Mouse (Mus musculus): Measurements from ENCODE around the gene Cyb5d2.
"Not testable (repeated sequence)": the region's sequence is repeated elsewhere in the genome, so short reads cannot be mapped to it uniquely, and the experiment has no call there.

The Cyb5d2 gene

DNA sequence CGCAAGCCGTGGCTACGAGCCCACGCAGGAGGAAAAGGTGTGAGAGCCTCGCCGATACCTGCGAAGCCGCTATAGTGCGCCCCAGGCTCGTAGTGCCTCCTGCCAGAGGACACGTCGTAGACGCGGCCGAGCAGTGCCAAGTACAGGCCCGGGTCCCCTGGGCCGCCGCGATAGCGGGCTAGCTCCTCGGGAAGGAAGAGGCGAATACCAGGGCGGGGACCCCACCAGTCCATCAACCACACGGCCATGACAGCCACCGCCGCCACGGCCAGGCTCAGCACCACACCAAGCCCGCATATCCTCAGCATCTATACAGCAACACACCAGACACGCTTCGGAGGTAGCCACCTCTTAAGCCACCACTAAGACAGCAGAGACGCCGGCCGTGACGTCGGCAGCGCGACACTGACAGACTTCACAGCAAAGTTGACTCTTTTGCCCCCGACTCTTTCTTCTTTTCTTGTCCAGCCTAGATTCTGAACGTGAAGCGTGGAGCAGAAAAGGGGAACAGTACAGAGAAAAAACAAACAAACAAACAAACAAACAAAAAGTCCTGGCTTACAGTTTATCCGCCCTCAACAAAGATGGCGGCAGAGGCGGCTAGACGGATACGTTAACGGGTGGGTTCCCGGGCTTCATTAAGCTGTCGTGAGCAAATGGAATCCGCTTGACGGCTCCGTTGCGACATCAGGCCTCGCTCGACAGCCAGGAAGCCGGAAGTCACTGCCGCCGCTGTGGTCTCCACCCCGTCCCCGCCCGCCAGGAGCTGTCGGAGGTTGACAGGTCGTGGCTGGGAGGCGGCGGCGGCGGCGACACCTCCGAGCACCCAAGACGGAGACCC, at the start of gene Cyb5d2, which contains the start of gene Zzef1:
Gene Cyb5d2, minus strand, starts transcription at position 688 of the 841 bp plus-strand sequence.
Gene Zzef1, plus strand, starts transcription at position 772 of the 841 bp plus-strand sequence.
- peak; percentile 93 for DNase-seq

DNA sequence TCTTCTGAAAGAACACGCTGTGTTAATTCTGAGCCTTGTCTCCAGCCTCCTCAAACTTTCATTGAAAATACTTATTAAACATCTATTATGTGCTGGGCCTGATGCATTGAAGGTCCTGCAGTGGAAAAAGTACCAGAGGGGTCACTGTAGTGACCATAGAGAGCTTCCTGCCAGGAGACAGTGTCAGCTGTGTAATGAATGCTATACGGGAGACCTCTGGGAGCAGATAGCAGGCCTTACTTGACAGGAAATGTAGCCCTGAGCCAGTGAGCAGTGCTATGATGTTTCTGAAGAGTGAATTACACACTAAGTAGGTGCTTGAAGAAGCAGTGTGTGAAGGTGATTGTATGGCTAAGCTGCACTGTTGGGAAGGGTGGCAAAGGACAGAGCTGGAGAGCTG, 49.6 kb upstream of the Cyb5d2 start:
- no peak for DNase-seq

DNA sequence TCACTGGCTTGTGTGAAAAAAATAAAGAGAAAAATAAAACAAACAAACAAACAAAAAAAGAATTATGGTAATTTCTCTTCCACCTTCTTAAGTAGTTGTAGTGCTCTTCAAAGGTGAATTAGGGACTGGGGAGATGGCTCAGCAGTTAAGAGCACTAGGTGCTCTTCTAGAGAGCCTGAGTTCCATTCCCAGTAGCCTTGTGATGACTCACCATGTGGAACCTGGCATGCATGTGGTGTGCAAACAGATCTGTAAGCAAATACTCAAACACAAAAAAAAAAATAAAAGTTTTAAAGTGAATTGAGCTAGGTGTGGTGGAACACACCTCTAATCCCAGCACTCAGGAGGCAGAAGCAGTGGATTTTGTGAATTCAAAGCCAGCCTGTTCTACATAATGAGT, 47.6 kb upstream of the Cyb5d2 start:
- DNase-seq = no peak

DNA sequence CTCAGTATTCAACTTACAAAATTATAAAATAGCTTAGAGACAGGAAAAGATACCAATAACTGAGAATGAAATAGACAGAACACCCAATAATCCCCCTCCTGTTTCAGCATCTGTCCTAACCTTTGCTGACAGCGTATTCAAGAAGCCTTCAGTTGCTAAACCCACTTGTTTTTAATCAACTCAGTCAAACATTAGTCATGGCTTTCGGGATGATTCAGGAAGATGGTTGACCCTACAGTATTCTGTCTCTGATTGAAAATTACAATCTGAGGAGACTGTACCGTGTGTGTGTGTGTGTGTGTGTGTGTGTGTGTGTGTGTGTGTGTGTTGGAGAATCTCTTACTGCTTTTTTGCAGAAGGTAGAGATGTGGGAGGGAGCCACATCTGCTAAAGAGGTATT, 46.8 kb upstream of the Cyb5d2 start:
- no peak for DNase-seq

DNA sequence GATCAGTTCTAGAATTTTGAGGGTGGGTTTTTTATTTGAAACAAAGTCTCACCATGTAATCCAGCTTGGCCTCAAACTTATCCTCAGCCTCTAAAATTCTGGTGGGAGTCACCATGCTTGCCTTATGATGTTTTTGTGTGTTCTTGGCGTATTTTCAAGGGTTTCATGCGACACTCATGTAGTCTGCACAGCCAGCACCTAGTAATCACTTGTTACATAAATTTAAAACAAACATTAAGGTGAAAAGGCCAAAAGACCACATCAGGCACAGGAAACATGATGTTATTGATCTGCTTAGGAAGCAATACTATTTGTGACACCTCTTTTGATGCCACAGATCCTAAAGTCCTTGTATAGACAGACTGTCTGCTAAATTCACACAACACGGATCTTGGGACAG, 33.9 kb upstream of the Cyb5d2 start:
- DNase-seq = no peak

DNA sequence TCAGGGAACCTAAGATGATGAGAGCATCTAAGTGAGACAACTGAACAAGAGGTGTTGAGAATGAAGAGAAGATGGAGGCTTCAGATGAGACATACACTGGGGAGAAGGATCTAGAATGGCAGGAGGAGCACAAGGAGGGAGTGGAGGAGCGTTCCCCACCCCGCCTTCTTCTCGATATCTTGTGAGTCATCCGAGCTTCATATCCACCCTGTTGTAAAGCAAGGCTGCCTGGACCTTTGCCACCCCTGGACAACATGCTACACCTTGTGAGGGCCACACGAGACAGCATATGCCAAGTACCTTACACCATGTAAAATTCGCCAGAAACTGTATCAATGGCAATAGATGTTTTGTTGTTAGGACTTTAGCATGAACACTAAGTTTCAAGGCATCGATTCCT, 25.1 kb upstream of the Cyb5d2 start:
- no peak for DNase-seq

DNA sequence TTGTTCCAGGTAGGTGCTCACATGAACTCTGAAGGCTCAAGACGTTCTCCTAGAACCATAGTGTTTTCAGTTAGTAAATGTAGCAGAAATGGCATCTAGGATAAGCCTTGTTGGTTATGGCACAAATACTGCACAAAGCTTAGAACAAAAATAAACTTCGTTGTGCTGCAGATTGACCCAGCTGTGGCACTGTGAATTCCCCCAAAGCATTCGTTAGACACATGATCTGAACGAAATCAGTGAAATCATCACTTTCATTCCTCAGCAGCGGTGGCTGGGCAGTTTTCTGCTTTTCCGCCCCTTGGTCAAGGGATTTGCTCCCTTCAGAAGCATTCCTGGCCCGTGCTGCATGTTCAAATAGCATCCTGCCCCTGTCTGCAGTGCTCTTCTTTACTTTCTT, 22.1 kb upstream of the Cyb5d2 start:
- DNase-seq = no peak

DNA sequence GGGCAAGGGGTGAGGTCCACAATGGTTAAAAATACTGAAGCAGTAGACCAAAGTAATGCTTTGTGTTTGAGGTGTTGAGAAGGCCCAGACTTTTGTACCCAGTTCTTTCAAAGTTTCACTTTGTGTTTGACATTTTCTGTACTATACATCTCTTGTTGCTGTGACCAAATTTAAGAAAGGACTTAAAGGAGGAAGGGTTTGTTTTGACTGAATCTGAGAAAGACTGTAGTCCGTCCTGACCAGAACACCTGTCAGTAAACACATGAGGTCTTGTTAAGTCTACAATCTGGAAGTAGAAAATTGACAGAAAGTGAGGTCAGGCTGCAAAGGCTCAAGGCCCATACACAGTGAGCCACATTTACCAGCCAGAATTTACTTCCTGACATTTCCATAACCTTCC, 20.9 kb upstream of the Cyb5d2 start:
- DNase-seq = no peak

DNA sequence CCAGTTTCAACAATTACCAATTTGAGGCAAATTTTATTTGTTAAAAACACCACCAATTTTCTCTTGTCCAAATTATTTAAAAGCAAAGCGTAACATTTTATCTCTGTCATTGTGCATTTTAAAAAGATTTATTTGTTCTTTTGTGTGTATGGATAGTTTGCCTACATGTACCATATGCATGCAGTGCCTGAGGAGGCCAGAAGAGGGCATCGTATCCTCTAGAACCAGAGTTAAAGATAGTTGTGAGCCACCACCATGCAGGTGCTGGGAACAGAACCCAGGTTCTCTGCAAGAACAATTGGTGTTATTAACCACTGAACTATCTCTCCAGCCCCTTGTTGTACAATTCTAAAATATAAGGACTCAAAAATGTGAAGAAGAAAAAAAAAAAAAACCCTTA, 18.2 kb upstream of the Cyb5d2 start:
- DNase-seq = peak; percentile 12

DNA sequence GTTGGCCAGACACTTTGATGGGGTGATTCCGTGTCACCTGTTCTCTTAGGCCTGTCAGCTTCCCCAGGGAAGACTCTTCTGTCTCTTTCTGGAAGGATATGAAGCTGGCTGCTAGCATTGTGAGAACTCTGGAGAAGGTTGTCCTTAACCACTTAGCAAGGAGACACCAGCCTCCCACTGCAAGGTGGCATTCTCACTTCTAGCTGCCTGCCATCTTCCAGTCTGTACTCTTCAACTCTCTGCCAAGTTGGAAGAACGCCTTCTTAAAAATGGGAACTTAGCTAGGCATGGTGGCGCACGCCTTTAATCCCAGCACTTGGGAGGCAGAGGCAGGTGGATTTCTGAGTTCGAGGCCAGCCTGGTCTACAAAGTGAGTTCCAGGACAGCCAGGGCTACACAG, 17.7 kb upstream of the Cyb5d2 start:
- no peak for DNase-seq

DNA sequence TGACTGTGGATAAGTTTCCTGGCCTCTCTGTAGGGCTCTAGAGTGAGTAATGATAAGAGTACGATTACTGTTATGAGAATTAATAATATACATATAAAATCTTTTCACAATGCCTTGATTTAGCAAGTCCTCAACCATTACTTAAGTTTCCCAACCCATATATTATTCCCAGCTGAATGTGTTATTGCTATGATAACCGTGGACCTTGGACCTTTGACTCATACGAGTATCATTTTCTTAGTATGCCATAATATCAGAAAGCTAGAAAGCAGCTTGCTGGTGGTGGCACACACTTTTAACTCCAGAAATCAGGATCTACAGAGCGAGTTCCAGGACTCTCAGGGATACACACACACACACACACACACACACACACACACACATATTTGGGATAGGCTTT, 12.1 kb upstream of the Cyb5d2 start:
- no peak for DNase-seq

DNA sequence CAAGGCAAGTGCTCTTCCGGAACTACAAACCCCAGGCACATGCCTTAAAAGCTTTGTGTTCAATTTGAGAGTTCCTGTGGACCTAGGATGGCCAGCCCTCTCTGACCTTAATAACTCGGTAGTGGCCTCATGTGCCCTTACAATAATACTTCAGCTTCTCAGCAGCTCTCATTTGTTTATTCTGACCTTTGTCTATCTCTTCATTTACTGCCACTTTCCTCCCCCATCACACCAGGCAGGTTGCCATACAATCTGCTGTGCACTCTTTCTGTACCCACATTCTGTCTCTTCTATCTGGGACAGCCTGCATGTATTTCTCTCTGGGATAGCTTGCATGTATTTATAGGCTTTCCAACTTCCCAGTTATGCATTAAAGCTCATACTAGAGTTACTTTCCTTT, 10.6 kb upstream of the Cyb5d2 start:
- no peak for DNase-seq

DNA sequence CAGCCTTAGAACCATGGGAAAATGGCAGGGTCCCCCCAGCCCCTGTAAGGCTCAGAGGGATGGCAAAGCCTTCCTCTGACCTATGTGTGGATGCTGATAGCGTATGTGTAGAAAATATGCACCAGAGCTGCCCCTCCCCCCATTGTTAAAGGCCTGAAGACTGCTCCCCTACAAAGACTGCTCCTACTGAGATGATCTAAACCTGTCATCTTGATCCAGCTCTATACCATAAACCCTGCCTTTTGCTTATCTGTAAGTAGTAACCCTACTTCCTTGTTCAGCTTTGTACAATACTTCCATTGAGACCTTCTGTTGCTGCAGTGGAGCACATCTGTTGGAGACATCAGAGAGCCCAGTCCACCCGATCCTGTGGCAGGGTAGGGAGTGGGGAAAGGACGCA, 9.3 kb upstream of the Cyb5d2 start:
- no peak for DNase-seq

DNA sequence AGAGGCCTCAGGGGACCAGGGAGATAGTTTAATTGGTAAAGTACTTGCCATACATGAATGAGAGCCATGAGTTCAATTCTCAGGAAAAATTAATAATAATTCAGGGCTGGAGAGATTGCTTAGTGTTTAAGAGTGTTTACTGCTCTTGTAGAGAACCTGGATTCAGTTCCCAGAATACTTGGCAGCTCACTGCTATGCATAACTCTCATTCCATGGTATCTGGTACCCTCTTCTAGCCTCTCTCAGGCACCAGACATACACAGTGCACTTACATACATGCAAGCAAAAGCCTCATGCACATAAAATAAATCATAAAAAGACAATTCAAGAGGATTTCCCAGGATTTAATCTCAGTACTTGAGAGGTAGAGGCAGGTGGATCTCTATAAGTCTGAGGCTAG, 8.6 kb upstream of the Cyb5d2 start:
- DNase-seq = no peak

DNA sequence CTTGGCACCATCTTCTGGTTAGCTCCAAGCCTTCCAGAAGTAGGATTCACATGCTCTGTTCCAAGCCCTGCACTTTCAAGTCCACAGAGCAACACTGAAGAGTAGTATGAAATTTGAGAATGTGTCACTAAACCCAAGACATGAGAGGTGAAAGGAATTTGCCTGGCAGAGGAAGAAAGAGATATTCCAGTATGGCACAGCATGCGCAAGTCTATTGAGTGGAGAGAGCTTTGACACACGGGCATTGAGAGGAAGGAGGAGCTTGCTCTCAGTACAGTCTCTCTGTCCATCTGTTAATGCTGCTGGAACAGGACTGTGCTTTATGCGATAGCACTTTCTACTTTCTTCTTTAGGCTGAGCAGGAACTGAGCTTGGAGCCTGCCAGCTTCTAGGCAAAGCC, 7.1 kb upstream of the Cyb5d2 start:
- DNase-seq = no peak

DNA sequence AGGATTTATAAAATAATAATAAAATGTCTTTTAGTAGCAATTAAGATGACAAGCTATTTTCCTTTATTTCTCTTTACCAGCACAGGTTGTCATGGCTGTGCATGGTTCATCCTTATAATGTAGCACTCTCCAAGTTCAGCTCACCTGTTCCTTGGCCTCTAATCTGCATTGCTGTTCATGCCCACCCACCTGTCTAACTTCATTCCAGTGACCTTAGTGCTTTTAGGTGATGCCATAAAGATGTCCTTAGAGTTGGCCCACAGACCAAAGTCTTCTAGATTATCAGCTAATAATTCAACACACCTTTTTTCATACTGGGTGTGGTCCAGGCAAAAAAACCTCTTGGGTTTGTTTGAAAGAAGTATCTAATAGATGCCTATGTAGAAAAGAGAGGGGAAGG, 5.2 kb upstream of the Cyb5d2 start:
- no peak for DNase-seq

DNA sequence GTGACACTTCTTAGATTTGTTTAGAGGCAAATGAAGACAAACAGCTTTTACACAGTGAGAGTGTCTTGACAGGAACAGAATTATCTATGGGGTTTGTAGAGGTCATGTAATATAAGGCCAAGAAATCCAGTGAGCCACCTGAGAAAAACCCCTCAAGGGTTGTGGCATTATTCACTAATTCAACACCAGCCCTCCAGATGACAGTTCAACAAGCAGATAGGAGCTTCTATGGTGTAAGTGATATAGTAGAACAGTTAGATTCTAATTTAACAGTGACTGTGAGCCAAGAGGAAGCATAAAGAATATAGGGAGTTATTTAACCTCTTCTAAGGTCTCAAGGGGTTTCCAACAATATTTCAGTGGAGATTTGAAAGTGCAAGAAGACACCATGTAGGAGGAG, 2.2 kb upstream of the Cyb5d2 start:
- DNase-seq = no peak

DNA sequence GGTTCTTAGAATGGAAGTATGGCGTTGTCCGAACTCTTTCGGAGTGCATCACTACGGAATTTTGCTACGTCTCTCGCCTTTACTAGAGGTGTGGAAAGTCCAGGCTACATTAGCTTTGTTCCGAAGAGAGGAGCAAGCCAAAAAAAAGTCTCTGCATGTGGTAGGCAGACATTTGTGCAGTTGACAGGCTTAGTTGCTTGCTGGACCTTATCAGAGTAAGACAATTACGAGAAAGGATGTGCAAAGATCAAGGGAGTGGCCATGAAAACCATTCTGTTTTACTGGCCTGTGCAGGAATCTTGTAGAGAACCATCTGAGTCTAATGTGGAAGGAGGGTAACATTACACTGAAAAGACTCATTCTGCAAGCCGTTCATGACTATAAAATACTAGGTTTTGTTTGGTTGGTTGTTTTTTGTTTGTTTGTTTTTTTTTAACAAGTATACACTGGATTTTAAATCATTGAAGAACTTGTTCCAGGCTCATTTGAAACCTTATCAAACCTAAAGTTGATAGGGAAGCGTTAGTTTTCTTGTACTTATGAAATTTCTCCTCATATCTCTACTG, 914 bp upstream of the Cyb5d2 start:
- DNase-seq = no peak

DNA sequence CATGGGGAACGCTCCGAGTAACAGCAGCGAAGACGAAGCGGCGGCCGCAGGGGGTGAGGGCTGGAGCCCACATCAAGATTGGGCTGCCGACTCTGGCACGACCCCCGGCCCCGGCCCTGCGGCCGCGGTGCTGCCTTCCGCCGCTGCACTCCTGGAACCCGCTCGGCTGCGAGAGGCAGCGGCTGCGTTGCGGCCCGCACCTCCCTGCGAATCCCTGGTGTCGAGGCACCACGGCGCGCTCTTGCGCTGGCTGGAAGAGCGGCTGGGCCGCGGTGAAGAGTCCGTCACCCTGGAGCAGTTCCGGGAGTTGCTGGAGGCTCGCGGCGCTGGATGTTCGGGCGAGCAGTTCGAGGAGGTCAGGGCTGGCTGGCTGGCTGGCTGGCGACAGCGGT, 350 bp upstream of the Cyb5d2 start:
- no peak for DNase-seq

DNA sequence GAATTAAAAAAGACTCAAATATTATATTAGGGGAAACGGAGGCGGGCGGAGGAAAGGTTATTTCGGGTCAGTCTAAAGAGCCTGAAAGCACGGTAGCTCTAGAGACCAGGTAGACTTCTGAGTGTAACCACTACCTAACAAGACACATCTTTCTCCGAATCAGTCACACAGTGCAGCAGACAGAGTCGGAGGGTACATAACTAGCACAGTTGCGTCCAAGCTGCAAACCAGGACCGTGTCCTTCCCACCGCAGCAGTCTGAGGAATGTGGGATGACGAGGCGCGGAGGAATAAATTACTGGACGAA, 840 bp downstream of the Cyb5d2 start:
- no peak for DNase-seq

DNA sequence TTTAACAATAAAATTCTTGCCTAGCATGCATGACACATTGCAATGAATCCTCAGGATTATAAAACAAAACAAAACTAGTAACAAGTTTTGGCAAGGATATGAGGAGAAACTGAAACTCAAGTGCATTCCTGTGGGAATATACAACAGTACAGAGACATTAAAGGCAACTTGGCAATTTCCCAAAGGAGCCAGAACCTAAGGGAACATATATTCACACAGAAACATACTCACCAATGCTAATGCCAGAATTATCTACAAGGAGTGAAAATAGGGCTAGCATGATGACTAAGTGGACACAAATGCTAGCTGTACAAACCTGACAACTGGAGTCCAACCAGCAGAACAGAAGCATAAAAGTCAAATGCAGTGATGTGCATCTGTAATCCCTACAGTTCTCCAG, 3.9 kb downstream of the Cyb5d2 start:
- DNase-seq = no peak

DNA sequence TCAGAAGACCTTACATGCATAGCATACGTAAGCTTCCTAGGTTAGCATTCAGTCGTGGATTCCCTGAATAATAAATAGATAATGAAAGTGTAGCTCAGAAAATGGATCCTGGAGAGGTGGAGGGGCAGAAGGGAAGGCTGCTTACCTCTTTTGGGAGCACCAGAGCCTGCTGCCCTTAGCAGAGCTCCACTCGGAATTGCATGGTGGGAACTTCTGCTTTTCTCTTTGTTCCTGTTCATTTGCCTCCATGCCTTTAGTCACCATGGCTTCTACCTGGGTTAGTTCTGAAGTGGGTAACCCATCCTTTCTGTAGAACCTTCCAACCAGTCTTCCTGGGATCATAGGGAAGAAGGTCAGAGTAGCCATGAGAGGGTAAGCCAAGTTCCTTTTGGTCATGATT, 13.4 kb downstream of the Cyb5d2 start:
- DNase-seq = no peak

DNA sequence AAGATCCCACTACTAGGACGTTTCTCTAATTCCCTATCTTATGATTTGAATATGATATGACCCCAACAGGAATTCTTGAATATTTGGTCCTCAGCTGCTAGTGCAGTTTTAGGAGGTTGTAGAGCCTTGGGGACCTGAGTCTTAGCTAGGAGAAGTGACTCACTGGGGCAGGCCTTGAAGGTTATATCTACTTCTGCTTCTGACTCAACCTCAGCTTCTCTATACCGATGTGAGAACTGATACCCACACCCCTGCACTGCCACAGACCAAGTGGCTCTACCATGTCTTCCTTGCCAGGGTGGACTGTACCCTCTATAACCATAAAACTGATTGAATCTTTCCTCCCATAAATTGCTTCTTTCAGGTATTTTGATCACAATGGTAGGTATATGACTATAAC, 13.8 kb downstream of the Cyb5d2 start:
- DNase-seq = no peak

DNA sequence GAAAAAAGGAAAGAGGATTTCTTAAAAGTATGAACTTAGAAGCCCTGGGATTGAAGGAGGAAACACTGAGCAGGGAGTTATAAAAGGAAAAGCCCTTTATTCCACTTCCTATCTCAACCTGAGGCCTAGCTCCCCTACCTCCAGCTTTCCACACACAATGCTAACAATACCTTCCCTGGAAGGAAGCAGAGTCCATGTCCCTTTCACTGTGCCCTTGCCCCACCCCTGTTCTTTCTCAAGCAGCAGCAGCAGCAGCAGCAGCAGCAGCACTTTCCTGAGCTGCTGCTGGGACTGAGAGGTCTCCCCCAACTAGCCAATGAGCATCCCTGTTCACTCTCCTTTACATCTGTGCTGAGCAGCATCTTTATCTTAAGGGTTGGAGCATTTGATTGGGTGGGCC, 17.0 kb downstream of the Cyb5d2 start:
- DNase-seq = no peak

DNA sequence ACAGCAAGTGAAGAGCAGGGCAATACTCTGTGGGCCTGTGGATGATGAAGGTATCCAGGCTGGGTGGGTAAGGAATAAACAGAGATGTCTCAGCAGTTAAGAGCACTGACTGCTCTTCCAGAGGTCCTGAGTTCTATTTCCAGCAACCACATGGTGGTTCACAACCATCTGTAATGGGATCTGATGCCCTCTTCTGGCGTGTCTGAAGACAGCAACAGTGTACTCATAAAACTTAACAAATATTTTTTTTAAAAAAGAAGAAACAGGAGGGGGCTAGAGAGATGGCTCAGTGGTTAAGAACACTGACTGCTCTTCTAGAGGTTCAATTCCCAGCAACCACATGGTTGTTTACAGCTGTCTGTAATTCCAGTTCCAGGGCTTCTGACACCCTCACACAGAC, 23.3 kb downstream of the Cyb5d2 start:
- DNase-seq = not testable (repeated sequence)
